In the genomic region with DNA sequence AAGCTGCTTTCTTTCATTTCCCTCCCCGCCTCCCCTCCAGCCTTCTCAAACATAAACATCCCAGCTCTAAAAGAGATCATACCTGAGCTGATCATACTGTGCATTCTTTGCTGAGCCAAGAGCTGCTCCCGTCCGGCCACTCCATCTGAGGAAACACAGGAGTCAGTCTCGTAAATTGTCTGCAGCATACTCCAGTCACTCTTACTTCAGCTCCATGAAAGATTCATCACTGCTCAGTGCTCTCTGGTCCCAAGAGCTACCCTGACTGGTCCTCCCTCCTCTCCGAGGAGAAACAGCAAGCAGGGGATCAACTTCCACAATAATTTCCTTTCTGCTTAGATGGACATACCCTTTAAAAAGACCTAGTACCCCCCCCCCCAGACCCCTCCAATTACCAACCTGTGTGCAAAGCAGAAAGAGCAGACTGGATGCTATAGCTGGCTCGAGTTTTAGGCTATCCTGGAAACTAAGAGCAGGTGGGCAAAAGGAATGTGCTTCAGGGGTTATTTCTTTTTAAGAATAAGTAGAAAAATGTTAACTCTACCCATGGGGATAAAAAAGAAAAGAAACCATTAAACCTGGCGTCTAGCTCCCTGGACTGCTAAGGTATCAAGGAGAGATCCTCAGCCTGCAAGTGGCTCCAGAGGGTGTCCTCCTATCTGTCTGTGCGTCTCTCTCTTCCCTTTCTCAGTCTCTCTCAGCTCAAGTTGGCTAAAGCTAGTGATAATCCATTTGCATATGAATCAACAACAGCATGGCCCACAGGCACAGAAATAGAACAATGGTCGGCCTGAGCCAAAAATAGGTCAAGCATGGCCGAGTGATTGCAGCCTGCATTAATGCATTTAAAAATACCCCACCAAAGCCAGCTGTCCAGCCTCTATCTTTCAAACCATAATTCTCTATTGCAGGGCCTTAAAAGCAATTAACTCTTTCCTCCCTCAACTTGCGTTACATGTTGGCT, we compare ENCODE assay signal across 8 mouse cellular contexts.
DNase-seq lines count a peak whose midpoint lies in the region; ATAC-seq lines count a peak whose summit lies in the region.

No protein-coding gene starts in this region.

- no peaks in the 10 kb centered on the region for H3K36me3 ChIP-seq in midbrain, embryonic 16.5 days (ENCODE audit: control insufficient read depth, insufficient read depth, low read length)
- H3K36me3 ChIP-seq in liver, embryonic 12.5 days: no peaks in the 10 kb centered on the region

- DNase-seq in ovary, postnatal 10 days (ENCODE audit: low spot score): peak; percentile 13
- no peak for DNase-seq in ovary, postnatal 14 days (ENCODE audit: low spot score)
- peak; percentile 38 to 53 for DNase-seq in cerebellum, postnatal 14 days
- peak; percentile 60 to 77 for DNase-seq in heart, adult 18-20 months
- peak; percentile 35 for DNase-seq in layer of hippocampus, adult 9-10 months (ENCODE audit: low spot score)
- no peak for DNase-seq in urinary bladder, postnatal 14 days (ENCODE audit: low spot score)

- H3K4me2 ChIP-seq in midbrain, embryonic 16.5 days (ENCODE audit: low read length): peak overlapping the region; percentile 46
- no peak overlapping the region for H3K4me2 ChIP-seq in liver, embryonic 12.5 days

- WGBS in midbrain, embryonic 16.5 days: 4% methylated on average over 11 of the region's 11 CpGs
- WGBS in liver, embryonic 12.5 days (ENCODE audit: insufficient replicate concordance): 40% methylated on average over 11 of the region's 11 CpGs

- H3K27ac ChIP-seq in midbrain, embryonic 16.5 days (ENCODE audit: low read length): peak overlapping the region; percentile 14
- no peak overlapping the region for H3K27ac ChIP-seq in liver, embryonic 12.5 days

- peak overlapping the region; percentile 30 for H3K4me3 ChIP-seq in midbrain, embryonic 16.5 days (ENCODE audit: low read depth, low read length)
- H3K4me3 ChIP-seq in liver, embryonic 12.5 days: no peak overlapping the region

- peak overlapping the region; percentile 30 for H3K9ac ChIP-seq in midbrain, embryonic 16.5 days (ENCODE audit: low read depth, low read length)
- H3K9ac ChIP-seq in liver, embryonic 12.5 days: no peak overlapping the region

- no peaks in the 10 kb centered on the region for H3K9me3 ChIP-seq in midbrain, embryonic 16.5 days (replicated peaks; ENCODE audit: control insufficient read depth, low read length, poor library complexity, severe bottlenecking)
- H3K9me3 ChIP-seq in liver, embryonic 12.5 days (replicated peaks): no peaks in the 10 kb centered on the region

- H3K4me1 ChIP-seq in midbrain, embryonic 16.5 days (ENCODE audit: control insufficient read depth, insufficient read depth, low read length): peaks cover 25% of the 10 kb centered on the region
- no peaks in the 10 kb centered on the region for H3K4me1 ChIP-seq in liver, embryonic 12.5 days

- peak; percentile 87 for ATAC-seq in midbrain, embryonic 16.5 days
- ATAC-seq in liver, embryonic 12.5 days: no peak

- no peaks in the 10 kb centered on the region for H3K27me3 ChIP-seq in midbrain, embryonic 16.5 days (ENCODE audit: control insufficient read depth, insufficient read depth, low read depth, low read length)
- no peaks in the 10 kb centered on the region for H3K27me3 ChIP-seq in liver, embryonic 12.5 days (replicated peaks)

Comparison
In these comparisons a context has a peak if more than half of its experiments do, and no peak if none do; other contexts are left out.
1. DNase-seq: peak in ovary, postnatal 10 days (single experiment), cerebellum, postnatal 14 days (2 of 2), heart, adult 18-20 months (2 of 2) and layer of hippocampus, adult 9-10 months (single experiment); none in ovary, postnatal 14 days (single experiment) and urinary bladder, postnatal 14 days (single experiment).